Mouse (Mus musculus) midbrain, embryonic 10.5 days (tissue): ENCODE measurements at regions not wholly inside any gene's neighbourhood (a gene's known extent, or its start where the extent isn't known, plus 50 kb on each side); places are given as distances from the start of the nearest gene placed in this dataset.
A peak's percentile ranks its signal among the peaks of the same experiment; 100 is the strongest.

Experiments
- DNase-seq: peaks from one replicate; pipeline ENCODE4 v3.0.0-alpha.2; 2017; ENCODE audit warnings: low spot score
- H3K27ac ChIP-seq: fragments of 300-500 bp; sonication (generic); replicated peaks from 2 replicates; pipeline ENCODE4 v1.5.1; 2016; ENCODE audit warnings: mild to moderate bottlenecking
- H3K27me3 ChIP-seq: fragments of 300-500 bp; sonication (generic); 2 replicates; pipeline ENCODE4 v1.6.1; 2016; ENCODE audit warnings: low read depth, mild to moderate bottlenecking; ENCODE audit not compliant: poor library complexity, severe bottlenecking
- H3K36me3 ChIP-seq: fragments of 300-500 bp; sonication (generic); 2 replicates; pipeline ENCODE4 v1.6.1; 2016; ENCODE audit warnings: mild to moderate bottlenecking, moderate library complexity
- H3K4me1 ChIP-seq: fragments of 300-500 bp; sonication (generic); 2 replicates; pipeline ENCODE4 v1.6.1; 2016
- H3K4me3 ChIP-seq: fragments of 300-500 bp; sonication (generic); 2 replicates; pipeline ENCODE4 v1.5.1; 2016; ENCODE audit warnings: mild to moderate bottlenecking, moderate library complexity
- H3K9me3 ChIP-seq: fragments of 300-500 bp; sonication (generic); replicated peaks from 2 replicates; pipeline ENCODE4 v1.6.1; 2016; ENCODE audit warnings: mild to moderate bottlenecking
- WGBS: fragments of 180-500 bp; shearing (Covaris S2); methylation state at CpG from one replicate; pipeline ENCODE4 v1.1.7; 2016; 5-methylcytosine and 5-hydroxymethylcytosine counted together

DNA sequence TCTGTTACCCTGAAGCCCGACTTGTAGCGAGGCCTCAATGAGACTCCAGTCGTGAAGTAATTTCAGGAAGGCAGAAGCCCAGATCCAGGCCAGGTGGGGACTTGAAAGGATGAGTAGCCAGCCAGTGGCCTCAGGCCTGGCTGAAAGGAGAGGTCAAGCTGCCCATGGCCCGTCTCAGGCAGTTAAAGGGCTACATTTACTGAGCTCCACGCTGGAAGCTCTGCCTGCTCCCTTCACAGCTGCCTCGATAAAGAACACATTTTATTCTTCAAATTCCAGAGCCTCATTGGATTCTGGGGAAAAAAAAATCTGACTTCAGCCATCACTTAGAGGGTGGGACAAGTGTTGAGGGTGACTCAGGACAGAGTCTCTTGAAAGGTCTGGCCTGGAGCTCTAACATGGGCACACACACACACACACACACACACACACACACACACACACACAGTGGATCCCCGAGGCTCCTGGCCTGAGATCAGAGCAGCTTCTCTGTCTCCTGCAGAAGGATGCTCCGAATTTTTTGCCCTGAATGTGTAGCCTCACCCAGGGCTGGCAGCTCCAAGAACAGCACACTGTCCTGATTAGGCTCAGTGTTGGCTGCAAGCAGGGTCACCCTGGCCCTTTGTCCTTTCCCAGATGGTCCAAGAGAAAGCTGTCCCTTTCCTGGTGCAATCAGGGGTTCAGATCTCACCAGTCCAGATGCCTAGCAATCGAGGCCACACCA, 53.0 kb downstream of the Gadd45g start:
- 0 out of 2 replicates have a peak overlapping the region, but pooled peaks have one; percentile 10 for H3K27ac ChIP-seq
- 70% methylated on average over 9 of the region's 9 CpGs for WGBS

DNA sequence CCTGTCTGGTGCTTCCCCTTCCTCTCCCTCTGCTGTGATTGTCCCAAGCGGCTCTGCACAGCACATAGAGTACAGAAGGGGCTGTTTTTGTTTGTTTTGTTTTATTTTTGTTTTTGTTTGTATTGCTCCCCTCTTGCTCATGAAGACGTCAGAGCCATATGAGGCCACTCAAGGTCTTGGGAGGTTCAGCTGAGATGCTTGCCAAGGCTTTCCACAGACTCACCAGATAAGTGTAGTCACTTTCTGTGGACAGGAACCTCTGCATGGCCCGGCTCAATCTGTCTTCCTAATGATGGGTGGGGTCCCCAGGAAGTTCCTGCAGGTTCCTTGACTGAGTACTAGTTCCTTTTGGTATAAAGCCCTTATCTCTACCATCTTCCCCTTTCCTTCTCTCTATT, 53.6 kb downstream of the Gadd45g start:
- Histone ChIP-seq H3K9me3 (peaks cover 2% of the 10 kb centered on the region; the same call in 1 of the 2 replicates), H3K27ac (0 out of 2 replicates have a peak overlapping the region, but pooled peaks have one; percentile 10), H3K4me3 (no peak overlapping the region), H3K4me1 (peaks cover 31% of the 10 kb centered on the region), H3K36me3 (no peaks in the 10 kb centered on the region), H3K27me3 (peaks cover 45% of the 10 kb centered on the region)
- no peak for DNase-seq
- whole genome bisulfite sequencing, result 81% methylated on average over 3 of the region's 3 CpGs

More for the DNA sequence above, 53.0 kb downstream of the Gadd45g start:
- no peak overlapping the region for H3K4me3 ChIP-seq
- H3K4me1 ChIP-seq, result peaks cover 31% of the 10 kb centered on the region
- no peak for DNase-seq
- H3K36me3 ChIP-seq, result no peaks in the 10 kb centered on the region
- peaks cover 39% of the 10 kb centered on the region for H3K27me3 ChIP-seq
- H3K9me3 ChIP-seq, result peaks cover 8% of the 10 kb centered on the region

- WGBS, result 53% methylated on average over 19 of the region's 19 CpGs
- H3K4me1 ChIP-seq, result peaks cover 31% of the 10 kb centered on the region
- H3K36me3 ChIP-seq, result no peaks in the 10 kb centered on the region
- peak overlapping the region; percentile 82 for H3K27ac ChIP-seq
- no peak overlapping the region for H3K4me3 ChIP-seq
- no peak for DNase-seq
- no peaks in the 10 kb centered on the region for H3K9me3 ChIP-seq
- peaks cover 69% of the 10 kb centered on the region for H3K27me3 ChIP-seq
Measured at GRCm38 (mm10) chr13:51902482-51903285, 56.2 kb downstream of the Gadd45g start.

DNA sequence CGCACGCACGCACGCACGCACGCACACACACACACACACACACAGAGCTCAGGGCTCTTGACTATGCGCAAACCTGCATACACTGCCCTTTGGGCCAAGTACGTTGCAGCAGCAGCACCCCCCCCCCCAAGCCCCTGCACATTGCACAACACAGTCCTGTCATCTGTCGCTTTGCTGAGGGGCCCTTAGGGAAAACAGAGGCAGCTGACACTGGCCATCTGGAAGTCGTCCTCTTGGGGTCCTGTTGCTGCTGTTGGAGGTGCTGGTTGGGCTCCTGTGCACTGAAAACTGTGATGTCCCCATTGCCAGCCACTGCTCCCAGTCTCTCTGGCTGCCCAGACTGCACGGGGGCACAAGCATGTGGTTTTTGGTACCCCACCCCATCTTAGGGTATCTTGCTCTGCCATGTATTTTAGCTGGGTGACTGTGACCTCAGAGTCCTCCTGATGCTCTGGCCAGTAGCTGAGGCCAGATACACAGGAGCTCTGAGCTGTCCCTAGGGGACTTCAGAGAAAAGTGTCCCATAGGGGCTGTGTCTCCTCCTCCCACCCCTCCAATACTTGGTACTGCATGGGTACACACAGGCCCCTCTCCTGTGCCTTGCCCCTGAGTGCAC, 57.0 kb downstream of the Gadd45g start:
- DNase-seq, result no peak

DNA sequence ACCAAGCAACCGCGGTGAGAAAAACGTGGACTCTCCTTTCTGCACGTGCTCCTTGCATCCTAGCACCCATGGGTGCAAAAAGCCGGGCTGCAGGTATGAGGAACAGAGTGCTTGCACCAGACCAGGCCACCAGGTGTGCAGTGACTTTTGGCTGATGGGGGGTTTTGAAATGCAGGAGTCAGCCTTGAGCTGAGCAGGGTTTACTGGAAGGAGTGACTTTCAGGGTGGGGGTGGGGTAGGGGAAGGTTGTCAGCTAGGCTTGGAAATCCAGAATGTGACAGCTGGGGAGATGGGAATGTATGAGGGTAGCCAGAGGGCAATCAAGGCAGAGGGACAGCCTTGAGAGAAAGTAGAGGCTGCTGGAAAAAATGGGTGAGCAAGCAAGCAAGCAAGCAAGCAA, 58.8 kb downstream of the Gadd45g start:
- Histone ChIP-seq H3K36me3 (no peaks in the 10 kb centered on the region), H3K27me3 (peaks cover 84% of the 10 kb centered on the region), H3K9me3 (no peaks in the 10 kb centered on the region), H3K4me1 (peaks cover 23% of the 10 kb centered on the region), H3K27ac (no peak overlapping the region), H3K4me3 (no peak overlapping the region)
- WGBS, result 82% methylated on average over 5 of the region's 5 CpGs
- no peak for DNase-seq

More for the DNA sequence above, 57.0 kb downstream of the Gadd45g start:
- H3K27me3 ChIP-seq, result peaks cover 72% of the 10 kb centered on the region
- no peaks in the 10 kb centered on the region for H3K9me3 ChIP-seq
- H3K27ac ChIP-seq, result peak overlapping the region; percentile 82
- WGBS, result 69% methylated on average over 11 of the region's 11 CpGs
- no peak overlapping the region for H3K4me3 ChIP-seq
- no peaks in the 10 kb centered on the region for H3K36me3 ChIP-seq
- peaks cover 31% of the 10 kb centered on the region for H3K4me1 ChIP-seq

GRCm38 (mm10) chr13:51906103-51906502, 59.6 kb downstream of the Gadd45g start:
- WGBS, result 70% methylated on average over 3 of the region's 3 CpGs
- peaks cover 85% of the 10 kb centered on the region for H3K27me3 ChIP-seq
- DNase-seq, result no peak
- no peaks in the 10 kb centered on the region for H3K36me3 ChIP-seq
- H3K27ac ChIP-seq, result peak overlapping the region; percentile 34; the same call in 1 of the 2 replicates
- peaks cover 23% of the 10 kb centered on the region for H3K4me1 ChIP-seq
- H3K4me3 ChIP-seq, result no peak overlapping the region
- H3K9me3 ChIP-seq, result no peaks in the 10 kb centered on the region

GRCm38 (mm10) chr13:51908514-51908913, 62.0 kb downstream of the Gadd45g start:
- no peak for DNase-seq
- H3K9me3 ChIP-seq, result no peaks in the 10 kb centered on the region
- peaks cover 10% of the 10 kb centered on the region for H3K4me1 ChIP-seq
- H3K4me3 ChIP-seq, result no peak overlapping the region
- no peak overlapping the region for H3K27ac ChIP-seq
- peaks cover 91% of the 10 kb centered on the region for H3K27me3 ChIP-seq
- 85% methylated on average over 7 of the region's 7 CpGs for WGBS
- H3K36me3 ChIP-seq, result no peaks in the 10 kb centered on the region

GRCm38 (mm10) chr13:51911296-51911998, 65.0 kb downstream of the Gadd45g start:
- Histone ChIP-seq H3K4me1 (peaks cover 7% of the 10 kb centered on the region), H3K27me3 (peaks cover 91% of the 10 kb centered on the region), H3K36me3 (no peaks in the 10 kb centered on the region), H3K4me3 (no peak overlapping the region), H3K27ac (no peak overlapping the region), H3K9me3 (peaks cover 4% of the 10 kb centered on the region; the same call in 1 of the 2 replicates)
- WGBS, result 68% methylated on average over 17 of the region's 17 CpGs
- DNase-seq, result no peak

DNA sequence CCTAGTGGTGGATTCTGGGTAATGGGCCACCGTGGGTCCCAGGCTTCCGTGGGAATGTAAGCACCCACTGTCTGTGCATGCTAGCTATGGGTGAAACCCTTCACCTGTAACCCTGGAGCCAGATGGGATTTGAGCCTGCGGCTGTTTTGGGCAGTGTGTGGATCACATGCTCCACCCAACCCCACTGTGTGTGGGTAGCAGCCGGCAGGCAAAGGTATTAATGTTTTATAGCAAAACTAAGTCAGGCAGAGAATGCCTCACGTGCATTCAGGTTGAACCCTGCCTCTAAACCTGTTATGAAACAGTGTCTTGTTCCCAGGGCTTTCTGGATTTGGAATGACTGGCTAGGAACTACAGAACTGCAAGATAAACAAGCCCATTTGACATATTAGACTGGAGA, 66.0 kb downstream of the Gadd45g start:
- Histone ChIP-seq H3K9me3 (peaks cover 5% of the 10 kb centered on the region; the same call in 1 of the 2 replicates), H3K4me3 (no peak overlapping the region), H3K27ac (no peak overlapping the region), H3K36me3 (no peaks in the 10 kb centered on the region), H3K27me3 (peaks cover 93% of the 10 kb centered on the region), H3K4me1 (peaks cover 17% of the 10 kb centered on the region)
- WGBS, result 86% methylated on average over 5 of the region's 5 CpGs
- no peak for DNase-seq

- H3K4me3 ChIP-seq, result no peak overlapping the region
- peaks cover 5% of the 10 kb centered on the region; the same call in 1 of the 2 replicates for H3K9me3 ChIP-seq
- H3K4me1 ChIP-seq, result peaks cover 22% of the 10 kb centered on the region
- no peaks in the 10 kb centered on the region for H3K36me3 ChIP-seq
- no peak for DNase-seq
- H3K27ac ChIP-seq, result no peak overlapping the region
- peaks cover 93% of the 10 kb centered on the region for H3K27me3 ChIP-seq
- WGBS, result 89% methylated on average over 3 of the region's 3 CpGs
Measured at GRCm38 (mm10) chr13:51912994-51913393, 66.5 kb downstream of the Gadd45g start.

DNA sequence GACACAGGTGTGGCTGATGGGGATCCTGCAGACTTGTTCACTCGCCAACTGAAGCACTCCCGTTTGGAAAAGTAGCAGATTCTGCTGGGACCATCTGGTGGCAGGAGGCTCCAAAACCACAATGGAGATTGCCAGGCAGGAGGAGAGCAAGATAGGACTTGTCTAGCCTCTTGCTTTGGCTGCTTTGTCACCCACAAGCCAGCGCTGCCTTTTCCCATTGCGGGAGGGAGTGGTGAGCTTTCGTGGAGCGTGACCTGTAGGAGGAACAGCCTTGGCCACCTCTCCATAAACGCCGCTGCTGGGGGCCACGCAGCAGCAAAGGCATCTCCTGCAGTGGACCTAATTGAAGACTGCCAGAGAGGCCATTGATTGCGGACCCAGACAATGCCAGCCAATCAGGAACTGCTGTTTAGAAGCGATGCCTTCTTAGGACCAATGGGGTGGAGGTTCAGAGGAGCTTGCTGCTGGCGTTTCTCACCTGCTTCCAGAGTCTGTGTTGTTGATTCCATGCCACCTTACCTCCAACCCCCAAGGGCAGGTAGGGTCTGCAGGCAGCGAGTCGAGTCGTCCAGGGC, 70.3 kb downstream of the Gadd45g start:
- Histone ChIP-seq H3K4me3 (0 out of 2 replicates have a peak overlapping the region, but pooled peaks have one; percentile 14), H3K27ac (peak overlapping the region; percentile 80; the same call in 1 of the 2 replicates)

GRCm38 (mm10) chr13:51917658-51918057, 71.2 kb downstream of the Gadd45g start:
- Histone ChIP-seq H3K4me1 (peaks cover 62% of the 10 kb centered on the region), H3K9me3 (peaks cover 5% of the 10 kb centered on the region; the same call in 1 of the 2 replicates), H3K36me3 (no peaks in the 10 kb centered on the region), H3K27me3 (peaks cover 93% of the 10 kb centered on the region), H3K4me3 (no peak overlapping the region), H3K27ac (peak overlapping the region; percentile 80)
- peak; percentile 38 for DNase-seq
- 24% methylated on average over 7 of the region's 7 CpGs for WGBS

More for the DNA sequence above, 70.3 kb downstream of the Gadd45g start:
- WGBS, result 29% methylated on average over 15 of the region's 15 CpGs
- Histone ChIP-seq H3K36me3 (no peaks in the 10 kb centered on the region), H3K9me3 (peaks cover 5% of the 10 kb centered on the region; the same call in 1 of the 2 replicates), H3K4me1 (peaks cover 55% of the 10 kb centered on the region), H3K27me3 (peaks cover 93% of the 10 kb centered on the region)
- no peak for DNase-seq
